8 mouse cellular contexts compared by ENCODE assay signal in genomic region chr11:100714534-100714915, GRCm38 (mm10). TPM values are rescaled to one million over a fixed set of nuclear protein-coding genes. Genes with fewer than 3 reads are reported as not detected.
DNase-seq lines count a peak whose midpoint lies in the region; ATAC-seq and TF ChIP-seq lines count a peak whose summit lies in the region.

No protein-coding gene starts in this region.

- no peaks in the 10 kb centered on the region for H3K27me3 ChIP-seq in CH12.LX (replicated peaks)
- no peaks in the 10 kb centered on the region for H3K27me3 ChIP-seq in embryonic facial prominence, embryonic 14.5 days (replicated peaks; ENCODE audit: control insufficient read depth, insufficient read depth, low read length)
- H3K27me3 ChIP-seq in heart, embryonic 14.5 days (ENCODE audit: control insufficient read depth, insufficient read depth, low read length): no peaks in the 10 kb centered on the region
- no peaks in the 10 kb centered on the region for H3K27me3 ChIP-seq in liver, postnatal 0 days (ENCODE audit: insufficient read depth, low read length)

- dilution Hi-C loops in CH12.LX (cut with MboI; ENCODE audit: extremely low pct_ligation_motif_present, extremely low pct_unique_long_range_greater_than_20kb, low sequenced_read_pairs): no loop called here

- H3K27ac ChIP-seq in CH12.LX (ENCODE audit: insufficient read depth, low read depth): no peak overlapping the region
- H3K27ac ChIP-seq in embryonic facial prominence, embryonic 14.5 days (replicated peaks; ENCODE audit: low read depth, low read length): peak overlapping the region; percentile 22
- peak overlapping the region in 1 of 2 experiments; percentile 72; a peak in 2 of 4 replicates for H3K27ac ChIP-seq in heart, embryonic 14.5 days (replicated peaks in 1 of 2; ENCODE audit: control insufficient read depth in 1 of 2, insufficient read depth in 1 of 2, low read depth in 2 of 2, low read length in 2 of 2)
- peak overlapping the region; percentile 66 for H3K27ac ChIP-seq in liver, postnatal 0 days (ENCODE audit: low read depth)

- H3K9ac ChIP-seq in CH12.LX (ENCODE audit: insufficient read depth, low read depth): no peak overlapping the region
- peak overlapping the region; percentile 59 for H3K9ac ChIP-seq in embryonic facial prominence, embryonic 14.5 days (ENCODE audit: low read depth, low read length)
- peak overlapping the region; percentile 65 for H3K9ac ChIP-seq in heart, embryonic 14.5 days (ENCODE audit: low read length)
- 0 out of 2 replicates have a peak overlapping the region, but pooled peaks have one; percentile 62 for H3K9ac ChIP-seq in liver, postnatal 0 days (replicated peaks)

- in situ Hi-C loops in CH12.LX (cut with MboI; ENCODE audit: low pct_ligation_motif_present, low pct_unique_long_range_greater_than_20kb, low sequenced_read_pairs): no loop called here

- peaks cover 4% of the 10 kb centered on the region; the same call in 1 of the 2 replicates for H3K79me2 ChIP-seq in CH12.LX (replicated peaks; ENCODE audit: control insufficient read depth, extremely low read depth, insufficient read depth, poor library complexity, severe bottlenecking)

- H3K9me3 ChIP-seq in CH12.LX (replicated peaks; ENCODE audit: low read length): no peaks in the 10 kb centered on the region
- H3K9me3 ChIP-seq in embryonic facial prominence, embryonic 14.5 days (ENCODE audit: control insufficient read depth, low read length): no peaks in the 10 kb centered on the region
- H3K9me3 ChIP-seq in heart, embryonic 14.5 days (ENCODE audit: control insufficient read depth, low read length): no peaks in the 10 kb centered on the region
- H3K9me3 ChIP-seq in liver, postnatal 0 days (ENCODE audit: low read length): no peaks in the 10 kb centered on the region

- no peak for TF ChIP-seq EP300 in CH12.LX (IDR thresholded peaks at IDR 0.05; ENCODE audit: low read length)
- TF ChIP-seq EP300 in liver, postnatal 0 days (IDR thresholded peaks at IDR 0.05; ENCODE audit: low read depth): no peak

- no peak overlapping the region for H3K4me3 ChIP-seq in CH12.LX (replicated peaks in 1 of 3; ENCODE audit: low read depth in 2 of 3, low read length in 2 of 3, poor library complexity in 1 of 3)
- H3K4me3 ChIP-seq in embryonic facial prominence, embryonic 14.5 days (ENCODE audit: low read depth, low read length): peak overlapping the region; percentile 23; the same call in 1 of the 2 replicates
- peak overlapping the region in 1 of 2 experiments; percentile 33; a peak in 1 of 4 replicates for H3K4me3 ChIP-seq in heart, embryonic 14.5 days (ENCODE audit: control insufficient read depth in 1 of 2, insufficient read depth in 1 of 2, low read depth in 1 of 2, low read length in 2 of 2)
- peak overlapping the region; percentile 40 for H3K4me3 ChIP-seq in liver, postnatal 0 days (ENCODE audit: low read depth, low read length)

- H3K4me1 ChIP-seq in CH12.LX (ENCODE audit: control insufficient read depth in 1 of 2, insufficient read depth in 2 of 2): peaks cover 9 to 20% of the 10 kb centered on the region in 2 experiments
- peaks cover 26% of the 10 kb centered on the region for H3K4me1 ChIP-seq in embryonic facial prominence, embryonic 14.5 days (ENCODE audit: control insufficient read depth, insufficient read depth, low read length)
- H3K4me1 ChIP-seq in heart, embryonic 14.5 days (ENCODE audit: control insufficient read depth in 2 of 2, insufficient read depth in 2 of 2, low read length in 2 of 2): peaks cover 19 to 26% of the 10 kb centered on the region in 2 experiments
- H3K4me1 ChIP-seq in liver, postnatal 0 days (ENCODE audit: insufficient read depth): peaks cover 28% of the 10 kb centered on the region

- ATAC-seq in embryonic facial prominence, embryonic 14.5 days (ENCODE audit: low read depth): 0 out of 2 replicates have a peak, but pooled peaks have one; percentile 20
- no peak for ATAC-seq in heart, embryonic 14.5 days (ENCODE audit: insufficient number of reproducible peaks, insufficient read depth, low FRiP score, low read depth)
- ATAC-seq in liver, postnatal 0 days: peak; percentile 63
- ATAC-seq in neutrophil, adult 5-6 weeks (ENCODE audit: extremely low read depth, insufficient number of reproducible peaks, low FRiP score, poor library complexity, severe bottlenecking): peak; percentile 66

- TF ChIP-seq CTCF in CH12.LX (conservative IDR thresholded peaks at IDR 0.05 in 1 of 2, IDR thresholded peaks at IDR 0.05 in 1 of 2; ENCODE audit: low read depth in 2 of 2, low read length in 2 of 2): peak; percentile 77 to 92
- TF ChIP-seq CTCF in liver, postnatal 0 days (IDR thresholded peaks at IDR 0.05; ENCODE audit: low read depth): peak; percentile 98

- peaks cover 60 to 82% of the 10 kb centered on the region in 2 experiments for H3K36me3 ChIP-seq in CH12.LX (replicated peaks in 1 of 2; ENCODE audit: control insufficient read depth in 1 of 2, insufficient read depth in 1 of 2, low read length in 1 of 2)
- peaks cover 54% of the 10 kb centered on the region for H3K36me3 ChIP-seq in embryonic facial prominence, embryonic 14.5 days (ENCODE audit: control insufficient read depth, insufficient read depth, low read length)
- peaks cover 60% of the 10 kb centered on the region for H3K36me3 ChIP-seq in heart, embryonic 14.5 days (ENCODE audit: control insufficient read depth, insufficient read depth, low read length)
- peaks cover 47% of the 10 kb centered on the region for H3K36me3 ChIP-seq in liver, postnatal 0 days (replicated peaks; ENCODE audit: insufficient read depth, low read length)

- no peak overlapping the region for H3K4me2 ChIP-seq in CH12.LX (ENCODE audit: insufficient read depth, low read depth, poor library complexity, severe bottlenecking)
- H3K4me2 ChIP-seq in embryonic facial prominence, embryonic 14.5 days (ENCODE audit: low read depth, low read length): peak overlapping the region; percentile 50
- H3K4me2 ChIP-seq in heart, embryonic 14.5 days (ENCODE audit: low read length): peak overlapping the region; percentile 68
- peak overlapping the region; percentile 84 for H3K4me2 ChIP-seq in liver, postnatal 0 days (ENCODE audit: low read depth, low read length)

- WGBS in embryonic facial prominence, embryonic 14.5 days: 45% methylated on average over 6 of the region's 6 CpGs
- 41% methylated on average over 6 of the region's 6 CpGs for WGBS in heart, embryonic 14.5 days
- WGBS in liver, postnatal 0 days (ENCODE audit: insufficient replicate concordance): 40% methylated on average over 6 of the region's 6 CpGs

- peak; percentile 85 for TF ChIP-seq RAD21 in CH12.LX (IDR thresholded peaks at IDR 0.05; ENCODE audit: low read depth, low read length)

- TF ChIP-seq POLR2A in CH12.LX (IDR thresholded peaks at IDR 0.05; ENCODE audit: low read depth, low read length): no peak

- peak; percentile 77 for DNase-seq in CH12.LX (ENCODE audit: extremely low read depth)
- DNase-seq in adrenal gland, postnatal 25 days: peak; percentile 83
- peak; percentile 85 for DNase-seq in embryonic facial prominence, embryonic 14.5 days (ENCODE audit: low spot score)
- peak; percentile 88 to 97 for DNase-seq in kidney, postnatal 25 days
- DNase-seq in liver, postnatal 0 days: peak; percentile 88
- peak; percentile 69 to 72 for DNase-seq in thymus, postnatal 36 days

RNA-seq across cellular contexts. Expression of gene Hspb9, which starts 0.9 kb away (rescaled TPM):
- total RNA-seq in CH12.LX (2012; rRNA removed): not detected in 2 replicates
- total RNA-seq in CH12.LX (2014; rRNA removed): not detected in 2 replicates
- polyA plus RNA-seq in CH12.LX (2012; ENCODE audit: insufficient read length, low read depth): 0.54 and 0.57 TPM in 2 replicates
- total RNA-seq in adrenal gland, postnatal 25 days (2021): not detected in 2 replicates
- 0.34 TPM in 1 of 2 replicates, not detected in the other for polyA plus RNA-seq in embryonic facial prominence, embryonic 14.5 days (2014; fragmentation: Nextera tagmentation; extraction: Ambion mirVana)
- polyA plus RNA-seq in heart, embryonic 14.5 days (2014; fragmentation: Nextera tagmentation; extraction: Ambion mirVana): not detected in 2 replicates
- 0.35 and 0.40 TPM in 2 replicates for polyA plus RNA-seq in liver, postnatal 0 days (2015; fragmentation: Nextera tagmentation; extraction: Ambion mirVana)
- total RNA-seq in neutrophil, adult 5-6 weeks (2017): not detected in 2 replicates

RNA-seq across cellular contexts. Expression of gene Kat2a, which starts 2.3 kb away (rescaled TPM):
- total RNA-seq in CH12.LX (2012; rRNA removed): 30.7 and 34.2 TPM in 2 replicates
- 25.3 and 27.2 TPM in 2 replicates for total RNA-seq in CH12.LX (2014; rRNA removed)
- polyA plus RNA-seq in CH12.LX (2012; ENCODE audit: insufficient read length, low read depth): 81.0 and 82.9 TPM in 2 replicates
- 52.2 and 53.5 TPM in 2 replicates for total RNA-seq in adrenal gland, postnatal 25 days (2021)
- polyA plus RNA-seq in embryonic facial prominence, embryonic 14.5 days (2014; fragmentation: Nextera tagmentation; extraction: Ambion mirVana): 50.6 and 52.9 TPM in 2 replicates
- polyA plus RNA-seq in heart, embryonic 14.5 days (2014; fragmentation: Nextera tagmentation; extraction: Ambion mirVana): 28.3 and 29.4 TPM in 2 replicates
- polyA plus RNA-seq in liver, postnatal 0 days (2015; fragmentation: Nextera tagmentation; extraction: Ambion mirVana): 8.5 and 9.2 TPM in 2 replicates
- total RNA-seq in neutrophil, adult 5-6 weeks (2017): 9.2 and 10.8 TPM in 2 replicates

RNA-seq across cellular contexts. Expression of gene Dhx58, which starts 10.5 kb away (rescaled TPM):
- total RNA-seq in CH12.LX (2012; rRNA removed) (6.3 and 7.2 TPM in 2 replicates), CH12.LX (2014; rRNA removed) (5.7 and 6.4 TPM in 2 replicates)
- 14.7 and 15.7 TPM in 2 replicates for polyA plus RNA-seq in CH12.LX (2012; ENCODE audit: insufficient read length, low read depth)
- total RNA-seq in adrenal gland, postnatal 25 days (2021): 47.4 and 63.8 TPM in 2 replicates
- 1.7 and 2.0 TPM in 2 replicates for polyA plus RNA-seq in embryonic facial prominence, embryonic 14.5 days (2014; fragmentation: Nextera tagmentation; extraction: Ambion mirVana)
- polyA plus RNA-seq in heart, embryonic 14.5 days (2014; fragmentation: Nextera tagmentation; extraction: Ambion mirVana): 1.0 and 1.4 TPM in 2 replicates
- 3.9 and 4.5 TPM in 2 replicates for polyA plus RNA-seq in liver, postnatal 0 days (2015; fragmentation: Nextera tagmentation; extraction: Ambion mirVana)
- total RNA-seq in neutrophil, adult 5-6 weeks (2017): 37.9 and 59.2 TPM in 2 replicates

RNA-seq across cellular contexts. Expression of gene Zfp385c, which starts 22.3 kb away (rescaled TPM):
- total RNA-seq in CH12.LX (2012; rRNA removed) (0.04 and 0.08 TPM in 2 replicates), CH12.LX (2014; rRNA removed) (not detected in 2 replicates)
- 0.14 and 0.15 TPM in 2 replicates for polyA plus RNA-seq in CH12.LX (2012; ENCODE audit: insufficient read length, low read depth)
- total RNA-seq in adrenal gland, postnatal 25 days (2021): 0.43 TPM in 1 of 2 replicates, not detected in the other
- polyA plus RNA-seq in embryonic facial prominence, embryonic 14.5 days (2014; fragmentation: Nextera tagmentation; extraction: Ambion mirVana): 1.7 TPM in 2 replicates
- 0.26 and 0.35 TPM in 2 replicates for polyA plus RNA-seq in heart, embryonic 14.5 days (2014; fragmentation: Nextera tagmentation; extraction: Ambion mirVana)
- not detected in 2 replicates for polyA plus RNA-seq in liver, postnatal 0 days (2015; fragmentation: Nextera tagmentation; extraction: Ambion mirVana)
- not detected in 2 replicates for total RNA-seq in neutrophil, adult 5-6 weeks (2017)

RNA-seq across cellular contexts. Expression of gene Rab5c, which starts 23.5 kb away (rescaled TPM):
- total RNA-seq in CH12.LX (2012; rRNA removed) (121 and 144 TPM in 2 replicates), CH12.LX (2014; rRNA removed) (135 and 150 TPM in 2 replicates)
- polyA plus RNA-seq in CH12.LX (2012; ENCODE audit: insufficient read length, low read depth): 144 and 156 TPM in 2 replicates
- 160 and 171 TPM in 2 replicates for total RNA-seq in adrenal gland, postnatal 25 days (2021)
- polyA plus RNA-seq in embryonic facial prominence, embryonic 14.5 days (2014; fragmentation: Nextera tagmentation; extraction: Ambion mirVana): 70.7 and 73.9 TPM in 2 replicates
- 15.8 and 30.7 TPM in 2 replicates for polyA plus RNA-seq in heart, embryonic 14.5 days (2014; fragmentation: Nextera tagmentation; extraction: Ambion mirVana)
- polyA plus RNA-seq in liver, postnatal 0 days (2015; fragmentation: Nextera tagmentation; extraction: Ambion mirVana): 16.6 and 17.0 TPM in 2 replicates
- 136 and 138 TPM in 2 replicates for total RNA-seq in neutrophil, adult 5-6 weeks (2017)

Comparison
In these comparisons a context has a peak if more than half of its experiments do, and no peak if none do; other contexts are left out.
1. H3K4me3 ChIP-seq: peak in embryonic facial prominence, embryonic 14.5 days (single experiment) and liver, postnatal 0 days (single experiment); none in CH12.LX (0 of 3).
2. Peak in every context shown above with its lines, with median percentiles within 50 percentile points of each other: DNase-seq.